Mouse (Mus musculus): ENCODE data around the gene Cdh13.

- no peak for TF ChIP-seq GATA1 (IDR thresholded peaks at IDR 0.05; ENCODE audit: low read length)
- TF ChIP-seq TAL1 (IDR thresholded peaks at IDR 0.05; ENCODE audit: low read length) = no peak
Observed at GRCm38 (mm10) chr8:118564024-118564423, 280.5 kb downstream of the Cdh13 start.

Data from erythroblast, embryonic 14.5 days (primary cell).